ENCODE assay signal across 18 mouse cellular contexts in genomic region chr5:66516311-66516710, GRCm38 (mm10).
DNase-seq lines count a peak whose midpoint lies in the region; ATAC-seq lines count a peak whose summit lies in the region.
"Had no signal": no experiment of that assay in that cellular context is flagged by ENCODE, and none has a peak within 500 bp of the region (broad histone marks: within the 10 kb centered on the region; RNA-seq: fewer than 3 reads in every experiment).

No protein-coding gene starts in this region.

- no peak for ATAC-seq in granulocyte monocyte progenitor cell, adult 5-6 weeks (replicated peaks; ENCODE audit: poor library complexity, severe bottlenecking)
- ATAC-seq: activated CD4-positive, CD25-positive, alpha-beta regulatory T cell, adult 4 months; forebrain, embryonic 13.5 days; forebrain, embryonic 15.5 days; forebrain, postnatal 0 days; Patski had no signal

- DNase-seq in heart, adult 11 months, result peak; percentile 74
- DNase-seq in heart, adult 8-10 months (ENCODE audit: low spot score), result no peak
- peak; percentile 77 for DNase-seq in testis, postnatal 14 days (ENCODE audit: low spot score)
- DNase-seq in testis, postnatal 10 days (ENCODE audit: low spot score), result no peak
- DNase-seq: adrenal gland, adult 8-10 months; adrenal gland, postnatal 14 days; adrenal gland, postnatal 36 days; cerebellum, adult 11-12 months; cerebellum, adult 2 months; cerebellum, adult 9-10 months; cerebellum, postnatal 10 days; cerebellum, postnatal 25 days; forebrain, postnatal 0 days had no signal

Comparison
In these comparisons a context has a peak if more than half of its experiments do, and no peak if none do; other contexts are left out.
1. DNase-seq: peak in heart, adult 11 months (single experiment) and testis, postnatal 14 days (single experiment); none in heart, adult 8-10 months (single experiment) and testis, postnatal 10 days (single experiment).